Mouse (Mus musculus): Measurements from ENCODE around the gene Stx8. TPM values are rescaled to one million over a fixed set of nuclear protein-coding genes. Genes with fewer than 3 reads are reported as not detected.

Gene Stx8
- polyA plus RNA-seq, 1 experiment from 2014 or later: 23.4 TPM

DNA sequence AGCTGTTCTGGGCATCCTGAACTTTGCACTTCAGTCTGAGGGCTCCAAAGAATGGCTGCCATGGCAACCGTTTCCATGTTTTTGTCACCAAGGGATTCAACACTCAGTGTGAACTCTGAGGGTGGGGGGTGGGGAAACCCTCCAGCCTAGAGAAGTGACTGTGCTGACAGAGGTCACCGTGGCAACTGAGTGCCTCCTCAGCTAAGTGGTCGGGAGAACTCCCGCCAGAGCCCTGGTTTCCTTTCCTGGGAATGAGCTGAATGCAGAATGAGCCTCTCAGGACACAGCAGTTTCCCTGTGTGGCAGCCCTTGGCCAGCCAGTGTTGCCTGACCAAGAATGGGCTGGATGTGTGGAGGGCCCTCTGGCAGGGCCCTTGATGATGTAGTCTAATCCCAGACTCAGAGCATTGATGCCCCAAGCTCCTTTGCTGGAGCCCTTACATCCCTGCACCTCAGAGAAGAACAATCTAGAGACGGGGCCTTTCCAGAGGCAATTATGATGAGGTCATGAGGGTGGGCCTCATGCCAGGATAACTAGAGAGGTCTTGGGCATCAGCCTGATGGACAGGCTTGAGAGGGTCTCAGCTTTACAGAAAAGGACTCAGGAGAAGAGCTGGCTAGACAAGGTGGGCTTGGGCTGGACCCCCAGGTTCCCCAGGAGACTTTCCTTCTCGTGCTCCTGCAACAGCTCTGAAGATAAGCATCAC is 249.4 kb downstream of the Stx8 start:
- H3K36me3 ChIP-seq: no peaks in the 10 kb centered on the region
- no peak overlapping the region for H3K4me3 ChIP-seq (replicated peaks)
- no peak overlapping the region for H3K9ac ChIP-seq
- 38% methylated on average over 6 of the region's 6 CpGs for WGBS (ENCODE audit: insufficient replicate concordance)
- no peak for ATAC-seq (ENCODE audit: low read depth)
- no peaks in the 10 kb centered on the region for H3K4me1 ChIP-seq (replicated peaks)
- no peaks in the 10 kb centered on the region for H3K9me3 ChIP-seq (replicated peaks)
- DNase-seq: no peak
- H3K27ac ChIP-seq: no peak overlapping the region
- no peak overlapping the region for H3K4me2 ChIP-seq
- H3K27me3 ChIP-seq: no peaks in the 10 kb centered on the region

DNA sequence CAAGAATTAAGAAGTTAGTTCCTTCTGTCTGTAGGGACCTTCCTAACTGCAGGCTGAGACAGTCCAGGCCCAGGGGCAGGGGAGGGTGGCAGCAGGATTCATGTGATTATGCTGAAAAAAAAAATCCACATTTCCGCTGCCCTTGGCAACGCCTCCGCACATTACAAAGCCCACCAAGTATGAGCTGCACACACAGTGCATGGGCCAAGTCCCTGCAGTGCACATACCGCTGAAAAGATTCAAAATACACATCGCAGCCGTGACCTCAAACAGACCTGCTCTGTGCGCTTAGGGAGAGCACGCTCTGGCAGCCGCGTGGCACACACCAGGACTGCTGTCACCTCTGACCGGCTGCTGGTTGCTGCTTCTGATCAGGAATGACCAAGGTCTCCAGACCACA is 250.0 kb downstream of the Stx8 start:
- Histone ChIP-seq H3K27me3 (no peaks in the 10 kb centered on the region), H3K4me1 (replicated peaks) (no peaks in the 10 kb centered on the region), H3K36me3 (no peaks in the 10 kb centered on the region), H3K9me3 (replicated peaks) (no peaks in the 10 kb centered on the region), H3K9ac (no peak overlapping the region), H3K27ac (no peak overlapping the region), H3K4me2 (no peak overlapping the region), H3K4me3 (replicated peaks) (no peak overlapping the region)
- WGBS (ENCODE audit: insufficient replicate concordance): 76% methylated on average over 11 of the region's 11 CpGs
- ATAC-seq (ENCODE audit: low read depth): no peak
- DNase-seq: no peak

DNA sequence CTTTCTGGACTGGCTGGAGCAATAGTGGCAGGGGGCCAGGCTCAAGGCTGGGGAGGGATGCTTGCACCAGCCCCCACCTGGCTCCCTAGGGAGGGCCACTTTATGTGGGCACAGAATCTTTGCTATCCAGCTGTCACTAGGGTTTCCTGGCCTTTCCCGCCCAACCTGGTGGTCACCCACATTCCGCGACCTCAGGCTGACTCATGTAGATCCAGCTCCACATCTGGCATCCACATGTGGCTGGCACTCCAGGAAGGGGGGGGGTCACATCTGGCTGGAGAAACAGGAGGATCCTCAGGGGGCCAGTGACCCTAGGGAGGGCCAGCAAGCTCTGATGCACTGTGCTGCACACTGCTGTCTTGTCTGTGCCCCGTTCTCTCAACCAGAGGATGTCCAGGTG is 254.7 kb downstream of the Stx8 start:
- no peaks in the 10 kb centered on the region for H3K27me3 ChIP-seq
- DNase-seq: no peak
- H3K4me1 ChIP-seq (replicated peaks): no peaks in the 10 kb centered on the region
- no peak overlapping the region for H3K27ac ChIP-seq
- no peak for ATAC-seq (ENCODE audit: low read depth)
- no peak overlapping the region for H3K9ac ChIP-seq
- no peaks in the 10 kb centered on the region for H3K9me3 ChIP-seq (replicated peaks)
- 67% methylated on average over 4 of the region's 4 CpGs for WGBS (ENCODE audit: insufficient replicate concordance)
- H3K36me3 ChIP-seq: no peaks in the 10 kb centered on the region
- no peak overlapping the region for H3K4me2 ChIP-seq
- no peak overlapping the region for H3K4me3 ChIP-seq (replicated peaks)

DNA sequence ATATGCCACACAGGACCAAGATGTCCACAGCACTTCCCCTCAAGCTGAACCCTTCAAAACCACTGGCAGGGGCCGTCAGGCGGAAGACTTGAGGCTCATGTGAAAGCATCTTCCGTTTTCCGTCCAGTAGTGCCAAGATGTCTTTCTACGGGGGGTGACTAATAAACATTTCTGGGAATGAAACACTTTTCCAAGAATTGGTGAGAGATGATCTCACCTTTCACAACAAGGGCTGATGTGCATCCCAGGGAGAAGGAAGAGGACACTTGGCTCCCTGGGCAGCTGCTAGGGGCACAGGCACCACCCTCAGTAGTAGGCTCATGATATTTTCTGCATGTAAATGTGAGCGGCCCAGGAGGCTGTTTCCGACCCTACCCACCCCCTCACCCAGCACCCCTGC is 256.2 kb downstream of the Stx8 start:
- Histone ChIP-seq H3K36me3 (no peaks in the 10 kb centered on the region), H3K9me3 (replicated peaks) (no peaks in the 10 kb centered on the region), H3K9ac (no peak overlapping the region), H3K4me1 (replicated peaks) (no peaks in the 10 kb centered on the region), H3K4me3 (replicated peaks) (no peak overlapping the region), H3K27ac (no peak overlapping the region), H3K27me3 (no peaks in the 10 kb centered on the region), H3K4me2 (no peak overlapping the region)
- no peak for DNase-seq
- ATAC-seq (ENCODE audit: low read depth): no peak
- WGBS (ENCODE audit: insufficient replicate concordance): 73% methylated on average over 7 of the region's 7 CpGs

DNA sequence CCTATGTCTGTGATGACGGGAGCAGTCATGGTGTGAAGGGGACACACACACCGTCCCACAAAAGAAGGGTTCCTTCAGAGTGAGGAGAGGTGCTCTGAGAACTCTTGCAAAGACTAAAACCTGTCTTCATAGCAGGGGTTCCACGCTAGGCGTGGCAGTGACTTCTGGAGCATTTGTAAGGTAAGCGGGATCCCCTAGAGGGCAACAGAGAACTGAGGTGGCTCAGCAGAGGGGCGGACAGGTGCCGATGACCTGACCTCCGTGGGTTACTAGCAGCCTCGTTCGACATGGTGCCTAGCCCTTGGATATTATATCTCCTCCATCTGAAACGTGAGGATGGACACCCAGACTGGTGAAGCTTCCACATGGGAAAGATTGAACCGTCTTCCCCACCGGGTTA is 257.1 kb downstream of the Stx8 start:
- Histone ChIP-seq H3K9me3 (replicated peaks) (no peaks in the 10 kb centered on the region), H3K4me2 (no peak overlapping the region), H3K36me3 (no peaks in the 10 kb centered on the region), H3K9ac (no peak overlapping the region), H3K4me1 (replicated peaks) (no peaks in the 10 kb centered on the region), H3K27ac (no peak overlapping the region), H3K27me3 (no peaks in the 10 kb centered on the region), H3K4me3 (replicated peaks) (no peak overlapping the region)
- ATAC-seq (ENCODE audit: low read depth) (no peak), DNase-seq (no peak)
- WGBS (ENCODE audit: insufficient replicate concordance): 40% methylated on average over 13 of the region's 13 CpGs

DNA sequence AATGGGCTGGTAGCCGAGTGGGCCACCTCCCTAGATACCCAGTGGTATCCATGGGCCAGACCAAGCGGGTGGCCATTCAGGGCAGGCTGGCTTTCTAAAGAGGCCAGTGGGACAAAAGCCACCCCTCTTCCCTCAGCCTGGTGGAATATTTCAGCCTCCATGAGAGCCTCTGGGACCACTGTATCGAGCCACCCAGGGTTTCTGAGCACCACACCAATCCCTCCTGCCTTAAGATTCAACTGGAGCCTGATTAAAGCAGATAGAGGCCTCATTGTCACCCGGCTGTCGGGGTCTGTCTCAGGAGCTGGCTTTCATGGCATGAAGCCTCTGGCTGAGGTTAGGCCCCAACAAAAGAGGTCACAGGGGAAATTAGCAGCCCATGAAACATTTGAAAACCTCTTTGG is 260.7 kb downstream of the Stx8 start:
- Histone ChIP-seq H3K36me3 (no peaks in the 10 kb centered on the region), H3K9me3 (replicated peaks) (no peaks in the 10 kb centered on the region), H3K27ac (no peak overlapping the region), H3K4me2 (no peak overlapping the region), H3K9ac (no peak overlapping the region), H3K4me3 (replicated peaks) (no peak overlapping the region), H3K4me1 (replicated peaks) (no peaks in the 10 kb centered on the region), H3K27me3 (no peaks in the 10 kb centered on the region)
- WGBS (ENCODE audit: insufficient replicate concordance): 63% methylated on average over 5 of the region's 5 CpGs
- ATAC-seq (ENCODE audit: low read depth): no peak
- DNase-seq: no peak

DNA sequence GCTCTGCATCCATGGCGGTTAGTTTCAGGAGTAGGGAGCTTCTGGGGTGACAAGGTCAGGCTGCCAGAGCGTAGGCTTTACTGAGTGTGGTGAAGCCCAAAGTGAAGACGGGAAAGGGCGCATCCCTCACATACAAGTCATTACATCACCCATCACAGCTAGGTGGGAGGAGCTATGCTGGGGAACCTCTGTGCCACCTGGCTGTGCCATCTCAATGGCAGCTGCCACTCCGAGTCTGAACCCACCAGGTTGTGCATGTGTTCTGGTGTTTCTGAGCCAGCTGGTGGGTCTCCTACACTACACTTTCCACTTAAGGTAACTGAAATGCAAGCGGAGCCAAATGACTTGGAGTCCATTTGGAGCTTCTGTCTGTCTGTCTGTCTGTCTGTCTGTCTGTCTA is 261.8 kb downstream of the Stx8 start:
- no peaks in the 10 kb centered on the region for H3K4me1 ChIP-seq (replicated peaks)
- H3K27ac ChIP-seq: no peak overlapping the region
- no peaks in the 10 kb centered on the region for H3K36me3 ChIP-seq
- H3K9me3 ChIP-seq (replicated peaks): no peaks in the 10 kb centered on the region
- H3K4me2 ChIP-seq: no peak overlapping the region
- DNase-seq (no peak), ATAC-seq (ENCODE audit: low read depth) (no peak)
- WGBS (ENCODE audit: insufficient replicate concordance): 74% methylated on average over 6 of the region's 6 CpGs
- no peaks in the 10 kb centered on the region for H3K27me3 ChIP-seq
- no peak overlapping the region for H3K4me3 ChIP-seq (replicated peaks)
- H3K9ac ChIP-seq: no peak overlapping the region

DNA sequence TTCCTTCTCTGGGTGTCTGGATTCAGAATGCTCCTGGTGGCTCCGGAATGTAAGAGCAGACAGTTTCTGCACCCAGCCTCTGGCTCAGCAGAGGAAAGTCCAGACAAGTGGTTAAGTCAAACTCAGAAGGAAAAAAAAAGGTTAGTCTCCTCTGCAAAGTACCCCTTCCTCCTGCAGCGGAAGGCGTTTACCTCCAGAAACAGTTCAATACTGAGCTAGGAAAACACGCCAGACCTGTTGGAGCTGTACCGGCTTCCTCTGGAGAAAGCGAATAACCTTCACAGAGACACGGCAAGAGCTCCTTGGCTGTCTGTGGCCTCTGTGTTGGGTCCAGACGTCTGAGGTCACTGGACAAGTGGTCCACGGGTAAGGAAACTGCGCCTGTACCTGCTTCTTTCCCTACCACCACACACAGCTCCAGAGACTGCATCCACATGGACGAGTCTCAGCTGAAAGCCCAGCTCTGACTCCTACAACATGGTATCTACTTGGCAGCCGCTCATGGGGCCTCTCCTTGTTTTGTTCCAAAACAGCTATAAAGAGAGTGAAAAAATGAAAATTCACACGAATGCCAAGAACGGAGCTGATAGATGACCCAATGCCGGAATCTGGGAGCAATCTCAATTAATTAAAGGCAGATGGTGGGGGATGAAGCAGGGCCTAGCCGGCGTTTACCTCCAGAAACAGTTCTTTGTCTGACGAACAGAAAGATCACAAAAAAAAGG is 263.1 kb downstream of the Stx8 start:
- no peak for ATAC-seq (ENCODE audit: low read depth)
- 66% methylated on average over 18 of the region's 18 CpGs for WGBS (ENCODE audit: insufficient replicate concordance)
- H3K36me3 ChIP-seq: no peaks in the 10 kb centered on the region

DNA sequence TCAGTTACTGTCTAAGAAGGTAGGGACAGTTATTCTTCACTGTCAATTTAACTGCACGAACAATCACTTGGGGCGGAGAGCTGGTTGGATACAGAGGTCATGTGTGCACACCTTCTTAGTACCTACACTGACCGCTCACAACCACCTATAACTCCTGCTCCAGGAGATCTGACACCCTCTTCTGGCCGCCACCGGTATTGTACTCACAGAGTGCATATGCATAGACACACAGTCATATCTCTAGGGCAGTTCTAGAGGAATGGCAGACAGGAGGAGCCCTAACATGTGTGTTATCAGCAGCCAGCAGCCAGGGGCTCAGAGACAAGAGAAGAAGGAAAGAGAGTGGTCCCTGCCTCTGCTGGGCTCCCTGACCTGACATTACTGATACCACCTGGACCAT is 265.6 kb downstream of the Stx8 start:
- no peak overlapping the region for H3K4me2 ChIP-seq
- no peak overlapping the region for H3K9ac ChIP-seq
- no peaks in the 10 kb centered on the region for H3K36me3 ChIP-seq
- ATAC-seq (ENCODE audit: low read depth) (no peak), DNase-seq (no peak)
- no peak overlapping the region for H3K4me3 ChIP-seq (replicated peaks)
- WGBS (ENCODE audit: insufficient replicate concordance): 81% methylated on average over 5 of the region's 5 CpGs
- H3K4me1 ChIP-seq (replicated peaks): no peaks in the 10 kb centered on the region
- H3K27ac ChIP-seq: no peak overlapping the region
- H3K9me3 ChIP-seq (replicated peaks): no peaks in the 10 kb centered on the region
- no peaks in the 10 kb centered on the region for H3K27me3 ChIP-seq

More for the DNA sequence above, 263.1 kb downstream of the Stx8 start:
- Histone ChIP-seq H3K9ac (no peak overlapping the region), H3K4me2 (no peak overlapping the region), H3K4me1 (replicated peaks) (no peaks in the 10 kb centered on the region), H3K4me3 (replicated peaks) (no peak overlapping the region), H3K27ac (no peak overlapping the region), H3K9me3 (replicated peaks) (no peaks in the 10 kb centered on the region), H3K27me3 (no peaks in the 10 kb centered on the region)
- DNase-seq: no peak

DNA sequence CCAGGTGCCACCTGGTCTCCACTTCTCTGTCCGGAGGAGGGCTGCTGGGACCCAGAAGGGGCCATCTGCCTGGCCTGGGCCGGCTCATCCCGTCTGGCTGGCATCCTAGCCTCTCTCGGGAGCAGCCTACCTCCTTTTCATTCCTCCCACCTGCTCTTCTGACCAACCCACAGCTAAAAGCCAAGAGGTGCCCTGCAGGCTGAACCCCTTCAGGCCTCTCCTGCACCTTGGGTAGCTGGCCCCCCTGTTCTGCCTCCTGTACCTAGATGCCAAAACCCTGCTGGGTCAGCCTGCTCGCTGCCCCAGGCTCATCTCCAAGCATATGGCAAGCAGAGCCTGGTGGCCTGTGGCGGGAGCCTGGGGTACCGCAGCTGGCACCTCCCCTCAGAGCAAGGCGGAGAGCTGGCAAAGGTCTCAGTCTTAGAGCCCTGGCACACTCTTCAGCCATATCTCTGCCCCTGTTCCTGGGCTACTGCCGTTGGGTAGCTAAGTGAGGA is 267.5 kb downstream of the Stx8 start:
- Histone ChIP-seq H3K4me1 (replicated peaks) (no peaks in the 10 kb centered on the region), H3K27me3 (no peaks in the 10 kb centered on the region), H3K9ac (no peak overlapping the region), H3K36me3 (no peaks in the 10 kb centered on the region), H3K4me2 (no peak overlapping the region), H3K9me3 (replicated peaks) (no peaks in the 10 kb centered on the region), H3K4me3 (replicated peaks) (no peak overlapping the region), H3K27ac (no peak overlapping the region)
- no peak for DNase-seq
- ATAC-seq (ENCODE audit: low read depth): no peak
- WGBS (ENCODE audit: insufficient replicate concordance): 63% methylated on average over 9 of the region's 9 CpGs

DNA sequence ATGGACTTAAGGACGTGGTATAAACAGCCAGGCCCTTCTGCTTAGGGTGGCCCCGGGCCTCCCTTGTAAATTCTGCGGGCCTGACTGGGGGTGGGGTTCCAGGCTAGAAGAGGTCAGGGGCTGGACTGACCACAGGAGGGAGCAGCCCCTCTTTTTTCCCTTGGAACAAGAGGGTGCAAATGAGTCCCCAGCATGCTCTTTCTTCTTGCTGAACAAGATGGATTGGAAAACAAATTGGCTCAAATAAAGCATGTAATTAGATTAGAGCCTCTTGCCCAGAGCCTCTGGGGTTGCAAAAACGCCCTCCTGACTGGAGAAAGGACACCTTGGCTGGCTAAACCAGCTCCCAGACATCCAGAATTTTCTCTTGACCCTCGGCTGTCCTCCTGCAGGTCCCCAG is 273.8 kb downstream of the Stx8 start:
- Histone ChIP-seq H3K4me2 (no peak overlapping the region), H3K27ac (no peak overlapping the region), H3K9me3 (replicated peaks) (0 out of 2 replicates have a peak, but pooled peaks cover 5% of the 10 kb centered on the region), H3K4me3 (replicated peaks) (no peak overlapping the region), H3K36me3 (no peaks in the 10 kb centered on the region), H3K27me3 (no peaks in the 10 kb centered on the region), H3K4me1 (replicated peaks) (no peaks in the 10 kb centered on the region), H3K9ac (no peak overlapping the region)
- WGBS (ENCODE audit: insufficient replicate concordance): 41% methylated on average over 5 of the region's 5 CpGs
- ATAC-seq (ENCODE audit: low read depth) (no peak), DNase-seq (no peak)

Data from liver, embryonic 13.5 days (tissue).